Mouse (Mus musculus) large intestine, adult 2 months (tissue): Measurements from ENCODE around the gene Arhgef11. TPM values are rescaled to one million over a fixed set of nuclear protein-coding genes. Genes with fewer than 3 reads are reported as not detected.

Experiments used
- DNase-seq: peaks from one replicate; pipeline ENCODE4 v3.0.0-alpha.2; 2012; ENCODE audit warnings: low read depth, low spot score
- WGBS: fragments of 180-500 bp; shearing (Covaris S2); methylation state at CpG from one replicate; pipeline ENCODE4 v1.1.7; 2018; 5-methylcytosine and 5-hydroxymethylcytosine counted together
- polyA plus RNA-seq: library from polyadenylated mRNA; depleted of rRNA; stranded (reverse); fragments of >200 nt; gene quantifications from 2 replicates; pipeline ENCODE4 v1.2.3, GENCODE M21; 2012; rRNA removed

The Arhgef11 gene
- polyA plus RNA-seq, 1 experiment = 23.9 TPM

DNA sequence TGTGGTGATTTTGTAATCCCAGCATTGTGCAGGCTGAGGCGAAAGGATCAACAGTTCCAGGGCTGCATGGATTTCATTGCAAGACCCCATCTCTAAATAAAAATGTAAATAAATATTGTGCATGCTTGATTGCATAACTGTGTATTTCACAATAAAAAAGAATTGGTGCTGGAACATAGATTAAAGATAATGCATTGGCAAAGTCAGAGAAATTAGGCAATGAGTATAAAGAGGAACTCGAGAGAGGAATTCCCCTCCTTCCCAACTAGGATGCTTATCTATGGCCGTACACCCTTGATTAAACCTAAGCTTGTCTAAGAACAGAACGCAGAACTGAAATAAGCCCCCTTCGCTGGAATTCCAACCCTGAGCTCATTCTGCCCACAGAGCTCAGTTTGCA, 167.8 kb downstream of the Arhgef11 start:
- 66% methylated on average over 5 of the region's 5 CpGs for WGBS
- DNase-seq = no peak

DNA sequence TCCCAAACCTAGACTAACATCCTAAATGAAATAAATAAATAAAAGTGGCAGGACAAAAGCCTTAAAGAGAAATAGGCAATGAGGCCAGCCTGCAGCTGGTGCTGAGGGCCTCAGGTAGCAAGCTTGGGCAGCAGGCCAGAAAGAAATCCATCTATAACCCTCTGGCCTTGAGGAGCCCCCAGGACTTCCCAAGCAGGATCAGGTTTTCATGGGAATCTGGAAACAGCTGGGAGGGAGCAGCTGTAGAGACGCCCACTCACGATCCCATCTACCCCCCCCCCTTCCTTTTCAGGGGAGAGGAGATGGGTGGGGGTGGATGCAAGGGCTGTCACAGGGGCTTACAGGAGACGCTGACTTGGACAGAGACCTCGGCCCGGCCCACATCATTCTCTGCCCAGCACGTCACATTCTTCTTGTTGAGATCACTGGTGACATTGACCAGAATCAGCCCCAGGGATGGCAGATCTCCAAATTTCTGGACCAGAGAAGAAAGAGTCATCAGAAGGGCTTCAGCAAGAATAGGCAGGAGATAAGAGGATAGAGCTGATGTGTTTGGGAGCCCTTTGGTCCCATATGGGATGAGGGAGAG, 168.4 kb downstream of the Arhgef11 start:
- WGBS = 44% methylated on average over 6 of the region's 6 CpGs
- no peak for DNase-seq

Other genes starting within 250 kb of the Arhgef11 start
- gene Fcrl1, start 241.2 kb upstream of the Arhgef11 start, polyA plus RNA-seq = 4.2 and 5.2 TPM in 2 replicates
- gene Fcrl5, start 181.8 kb upstream of the Arhgef11 start, polyA plus RNA-seq = 0.23 and 0.52 TPM in 2 replicates
- gene Etv3, start 92.2 kb upstream of the Arhgef11 start, polyA plus RNA-seq = 13.1 and 25.2 TPM in 2 replicates
- 0.31 TPM in 1 of 2 replicates, not detected in the other for gene Lrrc71, start 131.1 kb downstream of the Arhgef11 start, polyA plus RNA-seq
- 0.07 and 0.16 TPM in 2 replicates for gene Ntrk1, start 177.6 kb downstream of the Arhgef11 start, polyA plus RNA-seq
- gene Insrr, start 179.4 kb downstream of the Arhgef11 start, polyA plus RNA-seq = 1.3 and 1.6 TPM in 2 replicates
- gene Pear1, start 206.7 kb downstream of the Arhgef11 start, polyA plus RNA-seq = 11.3 and 17.1 TPM in 2 replicates
- gene Sh2d2a, start 229.2 kb downstream of the Arhgef11 start, polyA plus RNA-seq = 3.5 and 5.6 TPM in 2 replicates